Mouse (Mus musculus) fibroblast of lung, adult 2 months (primary cell): ENCODE measurements around the gene Eif3d.

Experiments
- DNase-seq: peaks from one replicate; pipeline ENCODE4 v3.0.0-alpha.2; 2011; ENCODE audit warnings: low read depth

Gene Eif3d

DNA sequence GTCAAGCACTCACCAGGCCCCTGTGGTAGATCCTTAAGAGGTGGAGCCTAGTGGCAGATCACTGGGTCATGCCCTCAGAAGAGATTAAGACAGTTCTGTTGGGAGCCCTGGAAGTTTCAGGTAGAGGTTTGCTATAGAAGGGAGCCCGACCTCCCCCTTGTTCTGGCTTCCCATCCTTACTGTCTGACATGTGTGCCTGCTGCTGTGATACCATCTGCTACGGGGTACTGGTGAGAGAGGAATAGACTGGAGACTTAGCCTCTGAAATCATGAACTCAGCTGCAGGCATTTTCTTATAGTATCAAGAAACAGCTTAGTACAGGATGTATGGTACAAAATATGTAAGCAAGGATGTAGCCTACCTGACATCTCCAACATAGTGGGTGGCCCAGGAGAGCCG is 17.7 kb downstream of the Eif3d start:
- no peak for DNase-seq

DNA sequence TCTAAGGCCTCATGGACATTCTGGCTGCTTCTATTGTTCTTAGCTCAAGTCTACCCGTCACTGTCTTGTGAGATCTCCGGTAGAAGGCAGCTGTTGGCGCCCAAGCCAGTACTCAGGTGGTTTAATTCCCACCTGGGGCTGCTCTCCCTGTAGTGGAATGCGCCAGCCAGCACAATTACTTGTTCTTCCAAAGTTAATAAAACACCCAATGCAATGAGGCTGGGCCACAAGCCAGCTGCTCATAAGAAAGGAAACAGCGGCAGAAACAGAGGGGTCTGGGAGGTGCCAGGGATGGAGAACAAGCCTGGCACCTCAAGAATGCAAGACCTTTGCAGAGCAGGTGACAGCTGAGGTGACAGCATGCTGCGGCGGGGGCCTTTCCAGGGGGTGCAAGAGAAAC is 21.6 kb downstream of the Eif3d start:
- DNase-seq = no peak

DNA sequence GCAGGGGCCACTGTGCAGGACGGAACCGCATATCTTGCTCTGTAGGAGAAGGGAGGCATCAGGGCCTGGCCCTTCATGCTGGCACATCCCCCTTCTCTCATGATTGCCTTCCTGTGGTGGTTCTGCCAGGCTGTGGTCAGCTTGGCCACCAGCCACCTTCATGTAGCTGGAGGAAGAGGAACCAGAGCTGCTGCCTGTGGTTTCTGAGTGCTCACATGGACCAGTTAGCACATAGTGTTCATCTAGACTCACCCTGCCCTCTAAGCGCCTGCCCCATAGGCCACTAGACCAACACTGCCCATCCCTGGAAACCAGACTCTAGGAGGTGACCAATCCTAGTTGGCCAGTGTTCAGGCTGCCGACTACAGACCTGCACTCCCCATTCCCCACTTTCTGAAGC is 24.9 kb downstream of the Eif3d start:
- peak; percentile 75 for DNase-seq

DNA sequence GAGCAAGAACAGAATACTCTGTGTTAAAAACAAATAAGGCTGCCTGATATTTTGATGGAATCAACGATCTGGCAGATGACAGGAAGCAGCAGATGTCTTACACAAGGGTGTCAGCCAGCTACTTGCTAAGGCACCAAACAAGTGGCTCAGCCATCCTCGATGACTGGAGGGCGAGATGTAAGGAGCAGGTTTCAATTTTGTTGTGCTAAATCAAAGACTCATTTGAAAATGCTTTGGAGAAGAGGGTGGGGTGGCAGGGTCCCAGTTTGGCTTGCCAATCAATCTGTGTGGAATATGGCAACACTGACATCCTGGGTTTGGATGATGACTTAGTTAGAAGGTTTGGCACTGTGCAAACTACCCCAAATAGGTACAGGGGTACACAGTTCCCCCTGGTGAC is 29.1 kb downstream of the Eif3d start:
- no peak for DNase-seq

DNA sequence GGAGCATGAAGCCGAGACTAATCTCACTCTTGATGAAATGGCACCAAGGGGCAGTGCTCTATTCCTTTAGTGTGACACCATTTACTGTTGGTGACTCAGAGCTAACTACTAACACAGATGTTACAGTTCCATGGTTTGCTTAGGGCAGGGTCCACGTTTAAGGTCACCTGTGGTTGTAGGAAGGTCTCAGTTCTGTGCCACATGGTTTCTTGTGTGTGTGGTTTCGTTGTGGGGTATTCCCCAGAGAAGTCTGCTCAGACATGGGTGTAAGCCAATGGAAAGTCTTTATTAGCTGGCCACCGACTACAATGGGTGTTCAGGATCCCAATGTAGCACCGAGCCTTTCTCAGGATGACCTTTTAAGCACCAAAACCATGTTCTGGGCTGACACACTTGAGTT is 32.1 kb downstream of the Eif3d start:
- no peak for DNase-seq

DNA sequence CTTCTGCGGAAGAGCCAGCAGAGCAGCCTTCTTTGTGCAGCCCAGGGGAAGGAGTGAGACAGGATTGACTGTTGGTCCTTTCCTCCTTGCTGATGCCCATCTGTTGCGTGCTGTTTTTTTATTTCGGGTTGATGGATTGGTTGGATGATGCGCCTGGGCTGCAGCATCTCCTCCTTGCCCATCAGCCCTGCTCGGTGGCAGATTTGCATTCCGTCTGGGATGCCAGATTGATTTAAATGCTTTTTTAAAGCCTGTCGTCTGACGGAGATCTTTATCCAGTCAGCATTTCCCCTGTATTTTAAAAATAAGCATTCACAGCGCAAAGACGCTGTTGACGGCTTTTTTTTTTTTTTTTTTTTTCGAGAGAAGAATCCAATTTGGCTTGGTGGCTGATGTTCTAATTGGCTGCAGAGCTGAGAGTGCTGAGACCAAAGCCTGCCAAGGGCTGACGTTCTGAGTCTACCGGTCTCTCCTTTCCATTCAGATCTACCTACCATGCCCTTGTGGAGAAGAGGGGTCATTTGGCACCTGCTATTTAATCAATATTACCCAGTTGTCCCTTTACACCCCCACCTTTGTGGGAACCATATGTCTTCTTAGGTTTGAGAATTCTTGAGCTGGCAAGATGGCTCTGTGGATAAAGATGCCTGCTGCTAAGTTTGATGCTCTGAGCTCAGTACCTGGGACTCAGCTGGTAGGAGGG is 34.8 kb downstream of the Eif3d start:
- no peak for DNase-seq

- DNase-seq = no peak
These were observed 35.6 kb downstream of the Eif3d start for GRCm38 (mm10) chr15:77934968-77935367.

GRCm38 (mm10) chr15:77934326-77934725 is 36.3 kb downstream of the Eif3d start:
- peak; percentile 63 for DNase-seq

GRCm38 (mm10) chr15:77933770-77934169 is 36.8 kb downstream of the Eif3d start:
- peak; percentile 92 for DNase-seq

- DNase-seq = no peak
These were observed 37.4 kb downstream of the Eif3d start for GRCm38 (mm10) chr15:77933222-77933621.

DNA sequence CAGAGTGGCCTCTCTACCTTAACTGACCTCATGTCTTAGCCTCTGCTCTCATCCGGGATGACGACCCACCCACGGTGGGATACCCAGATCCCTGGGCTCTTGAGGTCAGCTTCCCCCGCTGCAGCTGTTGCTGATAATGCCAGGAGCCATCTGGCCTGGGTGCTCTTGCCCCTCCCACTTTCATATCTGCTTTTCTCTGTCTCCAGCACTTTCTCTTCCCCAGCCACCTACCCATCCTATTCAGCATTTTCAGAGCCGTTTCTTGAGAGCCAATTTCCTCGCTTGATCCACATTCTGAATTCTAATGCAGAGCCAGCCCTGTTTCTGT is 39.0 kb downstream of the Eif3d start:
- DNase-seq = no peak

DNA sequence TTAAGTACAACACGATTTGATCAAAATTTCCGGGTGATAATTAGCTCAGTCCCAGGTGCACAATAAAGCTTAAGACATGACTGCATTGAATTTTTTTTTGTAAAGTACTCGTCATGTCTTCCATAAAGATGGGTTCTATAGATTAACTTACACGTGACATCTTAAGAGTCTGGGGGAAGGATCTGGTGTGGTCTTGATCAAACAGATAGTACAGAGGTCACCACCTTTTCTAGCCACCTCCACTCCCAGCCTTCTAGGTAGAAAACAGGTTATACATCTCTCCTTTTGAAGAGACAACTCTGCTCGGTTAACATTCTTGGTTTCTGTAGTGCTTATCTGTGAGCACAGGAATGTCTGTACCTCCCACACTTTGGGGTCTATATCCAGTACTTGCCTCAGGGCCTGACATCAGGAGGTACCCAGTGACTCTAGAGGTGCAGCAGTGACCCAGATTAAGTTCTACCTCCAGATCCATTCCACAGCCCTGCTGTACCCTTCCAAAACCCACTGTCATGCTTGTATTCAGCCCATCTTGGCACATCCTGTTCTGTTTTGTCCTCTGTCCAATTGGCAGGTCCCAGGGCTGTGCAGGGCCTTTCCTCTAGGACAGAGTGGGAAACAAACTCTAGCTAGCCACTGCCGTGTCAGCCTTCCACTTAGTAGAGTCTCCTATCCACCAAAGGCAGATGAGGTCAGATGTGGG is 39.5 kb downstream of the Eif3d start:
- no peak for DNase-seq

GRCm38 (mm10) chr15:77929804-77930203 is 40.8 kb downstream of the Eif3d start:
- no peak for DNase-seq

DNA sequence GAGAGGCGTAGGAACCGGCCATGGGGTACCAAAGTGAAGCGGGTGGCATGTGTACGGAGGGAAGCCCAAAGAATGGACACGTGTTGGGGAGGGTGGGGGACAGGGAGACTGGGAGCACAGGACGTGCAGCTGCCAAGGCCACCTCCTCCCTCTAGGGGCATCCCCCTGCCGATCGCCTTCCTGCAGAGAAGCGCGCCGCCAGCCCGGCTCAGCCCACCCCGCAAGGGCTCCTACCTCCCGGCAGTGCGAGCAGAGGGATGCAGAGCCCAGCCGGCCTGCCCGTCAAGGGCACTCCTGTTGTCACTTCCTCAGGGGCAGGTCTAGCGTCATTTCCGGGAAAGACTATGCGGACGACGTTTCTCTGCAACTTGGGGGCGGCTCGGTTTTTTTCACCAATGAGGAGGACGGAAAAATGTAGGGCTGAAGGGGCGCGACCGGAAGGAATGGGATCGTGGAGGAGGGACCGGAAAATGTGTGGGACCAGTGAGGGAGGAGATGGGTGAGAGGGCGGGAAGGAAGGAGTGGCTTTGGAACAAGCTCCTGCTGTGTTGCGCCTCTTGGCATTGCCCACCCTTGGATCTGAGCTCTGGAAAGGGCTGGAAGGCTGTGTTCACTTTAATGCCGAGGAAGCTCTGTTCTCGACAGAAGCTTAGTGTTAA is 41.8 kb downstream of the Eif3d start, which contains the start of gene Txn2:
Gene Txn2 (minus strand): TSS at position 334 of the 659 bp plus-strand sequence.
- peak; percentile 99 for DNase-seq

DNA sequence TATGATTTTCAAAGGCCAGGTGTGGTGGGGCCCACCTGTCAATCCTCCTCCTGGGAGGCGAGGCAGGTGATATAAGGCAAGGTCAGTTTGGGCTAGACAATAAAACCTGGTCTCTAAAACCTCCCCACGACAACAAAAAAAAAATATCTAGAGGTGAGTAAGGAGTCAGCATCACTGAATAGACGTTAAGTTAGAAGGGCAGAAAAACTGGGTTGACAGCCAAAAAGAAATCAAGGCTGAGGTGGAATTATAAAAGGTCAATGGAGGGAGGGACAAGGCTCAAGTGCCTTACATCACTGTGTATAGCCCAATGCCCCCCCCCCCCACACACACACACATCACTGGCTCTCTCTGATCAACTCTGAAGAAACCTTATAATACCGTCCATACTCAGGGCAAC is 42.5 kb downstream of the Eif3d start:
- DNase-seq = no peak

- no peak for DNase-seq
These were observed 43.7 kb downstream of the Eif3d start for GRCm38 (mm10) chr15:77926921-77927320.

- DNase-seq = no peak
These were observed 45.4 kb downstream of the Eif3d start for GRCm38 (mm10) chr15:77925195-77925594.

DNA sequence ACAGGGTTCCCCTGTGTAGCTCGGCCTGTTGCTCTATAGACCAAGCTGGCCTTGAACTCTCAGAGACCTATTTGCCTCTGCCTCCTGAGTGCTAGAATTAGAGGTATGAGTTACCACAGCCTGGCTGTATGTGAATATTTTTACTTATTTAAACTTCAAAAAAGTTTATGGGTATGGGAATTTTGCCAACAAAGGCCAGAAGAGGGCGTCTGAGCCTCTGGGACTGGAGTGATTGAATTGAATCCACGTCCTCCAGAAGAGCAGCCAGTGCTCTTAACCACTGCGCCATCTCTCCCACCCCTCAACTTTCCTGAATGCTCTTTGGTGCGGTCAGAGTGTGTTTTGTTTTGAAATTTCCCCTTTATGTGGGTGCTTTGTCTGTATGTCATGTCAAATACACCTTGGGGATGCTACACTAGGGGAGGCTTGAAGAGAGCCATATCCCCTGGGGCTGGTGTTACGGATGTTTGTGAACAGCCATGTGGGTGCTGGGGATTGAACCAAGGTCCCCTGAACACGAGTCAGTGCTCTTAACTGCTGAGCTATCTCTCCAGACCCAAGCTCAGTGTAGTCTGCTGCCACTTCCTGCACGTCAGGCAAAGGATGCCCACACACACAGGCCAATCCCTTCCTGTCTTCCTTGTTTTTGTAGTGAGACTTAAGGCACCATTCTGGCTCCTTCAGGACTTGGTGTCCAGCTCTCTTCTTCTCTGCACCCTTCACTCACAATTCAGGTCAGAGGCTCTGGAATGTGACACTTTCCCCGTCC is 47.2 kb downstream of the Eif3d start:
- DNase-seq = no peak

DNA sequence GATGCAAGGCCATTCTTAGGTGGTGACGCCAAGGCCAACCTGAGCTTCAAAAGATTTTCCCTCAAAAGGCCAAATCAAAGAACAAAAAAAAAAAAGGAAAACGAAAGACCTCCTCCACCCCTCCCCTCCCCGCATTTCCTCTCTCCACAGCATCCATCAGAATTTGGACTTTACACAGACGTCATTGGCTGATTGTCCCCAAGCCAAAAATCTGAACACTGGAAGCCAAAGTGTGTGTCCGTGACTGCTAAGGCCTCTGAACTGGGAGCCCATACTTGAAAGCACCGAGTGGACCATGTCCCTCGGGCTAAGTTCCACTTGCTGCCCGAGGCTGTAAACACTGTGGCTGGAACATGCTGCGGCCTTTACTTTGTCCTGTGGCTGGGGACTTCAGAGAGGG is 47.9 kb downstream of the Eif3d start:
- DNase-seq = no peak

- DNase-seq = no peak
These were observed 49.0 kb downstream of the Eif3d start for GRCm38 (mm10) chr15:77921636-77922035.

DNA sequence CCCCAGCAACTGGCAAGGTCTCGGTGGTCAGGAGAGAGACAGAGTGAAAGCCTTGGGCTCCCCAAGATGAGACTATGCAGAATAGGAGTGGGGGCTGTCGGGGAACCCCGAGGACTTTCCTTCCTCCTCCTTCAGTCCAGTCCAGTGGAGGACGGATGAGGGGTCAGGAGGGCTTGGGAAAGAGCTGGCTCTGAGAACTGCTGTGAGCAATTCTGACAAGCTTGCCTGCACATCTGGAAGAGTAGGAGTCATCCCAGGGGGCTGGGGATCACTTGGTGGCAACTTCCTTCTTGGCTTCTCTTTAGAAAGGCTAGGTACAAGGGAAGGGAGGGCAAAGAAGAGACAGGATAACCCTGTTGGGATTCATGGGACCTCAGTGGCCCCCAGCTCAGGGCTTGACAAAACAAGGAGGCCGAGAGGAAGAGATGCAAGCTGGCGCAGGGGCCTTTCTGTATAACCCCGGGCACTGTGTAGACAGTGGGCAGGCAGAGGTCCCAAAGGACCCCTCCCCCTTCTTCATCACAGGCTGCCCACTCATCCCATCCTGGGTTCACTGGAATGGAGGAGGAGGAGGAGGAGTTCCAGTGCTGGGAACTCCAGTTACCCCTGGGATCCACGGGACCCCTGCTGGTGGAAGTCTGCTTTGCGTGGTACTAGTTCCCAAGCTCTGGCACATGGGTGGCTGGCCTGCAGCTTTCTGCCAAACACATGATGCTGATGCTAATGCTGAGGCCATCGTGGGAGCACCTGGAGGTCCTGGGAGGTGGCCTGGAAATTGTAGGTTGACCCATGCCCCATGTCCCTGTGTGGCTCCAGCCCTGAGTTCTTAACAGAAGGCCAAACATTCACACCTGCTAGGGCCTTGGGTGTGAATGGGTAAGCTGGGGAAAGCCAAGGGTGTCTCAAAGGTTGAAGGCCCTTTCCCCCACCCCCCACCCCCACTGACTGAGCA is 49.8 kb downstream of the Eif3d start:
- peak; percentile 42 for DNase-seq
